Mouse (Mus musculus): ENCODE results near the gene Hs2st1.

DNA sequence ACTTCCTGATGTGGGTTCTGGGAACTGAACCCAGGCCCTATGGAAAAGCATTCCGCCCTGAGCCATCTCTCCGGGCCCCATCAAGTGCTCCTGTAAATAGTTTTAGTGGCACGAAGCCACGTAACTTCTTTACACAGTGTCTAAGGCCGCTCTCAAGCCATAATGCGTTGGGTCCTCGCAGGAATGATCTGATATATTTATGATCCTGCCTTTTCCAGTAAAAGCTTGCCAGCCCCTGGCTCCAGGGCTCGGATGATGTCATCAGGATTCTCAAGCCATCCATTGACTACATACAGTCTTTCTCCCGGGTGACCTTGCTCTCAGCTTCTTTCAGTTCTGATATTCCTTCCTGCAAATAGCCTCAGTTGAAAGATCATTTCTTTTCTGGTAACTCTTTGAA, 45.5 kb upstream of the Hs2st1 start:
- TF ChIP-seq MAX (IDR thresholded peaks at IDR 0.05) (no peak), CTCF (IDR thresholded peaks at IDR 0.05; ENCODE audit: control insufficient read depth, insufficient read depth, insufficient read length) (no peak), USF1 (IDR thresholded peaks at IDR 0.05; ENCODE audit: low read depth) (no peak), CEBPB (IDR thresholded peaks at IDR 0.05; ENCODE audit: low read depth) (no peak), MYOD1 (IDR thresholded peaks at IDR 0.05; ENCODE audit: control insufficient read depth, insufficient read length, low read depth) (no peak), MYOG (IDR thresholded peaks at IDR 0.05; ENCODE audit: control insufficient read depth, extremely low read depth, insufficient read length) (no peak)

All from C2C12 (cell line).